Mouse (Mus musculus) hindbrain, embryonic 11.5 days (tissue): ENCODE data around the gene AB124611. TPM values are rescaled to one million over a fixed set of nuclear protein-coding genes. Genes with fewer than 3 reads are reported as not detected.

Source experiments
- ATAC-seq: fragments of 200-750 bp; cut with Nextera tagmentation; 2 replicates; pipeline ENCODE4 v1.8.0; 2017; ENCODE audit warnings: mild to moderate bottlenecking, moderate TSS enrichment, moderate library complexity; ENCODE audit not compliant: low FRiP score
- DNase-seq: peaks from one replicate; pipeline ENCODE4 v3.0.0-alpha.2; 2015; ENCODE audit warnings: low spot score
- H3K27ac ChIP-seq: fragments of 300-500 bp; sonication (generic); 2 replicates; pipeline ENCODE4 v1.5.1; 2014; ENCODE audit warnings: mild to moderate bottlenecking, low read depth, low read length
- H3K27me3 ChIP-seq: fragments of 300-500 bp; sonication (generic); 2 replicates; pipeline ENCODE4 v1.6.1; 2014; ENCODE audit warnings: mild to moderate bottlenecking, low read length, moderate library complexity, mixed read lengths; ENCODE audit not compliant: control insufficient read depth, insufficient read depth
- H3K36me3 ChIP-seq: fragments of 300-500 bp; sonication (generic); 2 replicates; pipeline ENCODE4 v1.6.1; 2014; ENCODE audit warnings: mild to moderate bottlenecking, low read length, moderate library complexity, mixed read lengths; ENCODE audit not compliant: control insufficient read depth, insufficient read depth
- H3K4me1 ChIP-seq: fragments of 300-500 bp; sonication (generic); replicated peaks from 2 replicates; pipeline ENCODE4 v1.6.1; 2014; ENCODE audit warnings: low read length, mixed read lengths; ENCODE audit not compliant: control insufficient read depth, insufficient read depth
- H3K4me2 ChIP-seq: fragments of 300-500 bp; sonication (generic); replicated peaks from 2 replicates; pipeline ENCODE4 v1.6.1; 2014; ENCODE audit warnings: mild to moderate bottlenecking, low read depth, low read length
- H3K4me3 ChIP-seq: fragments of 300-500 bp; sonication (generic); 2 replicates; pipeline ENCODE4 v1.5.1; 2014; ENCODE audit warnings: low read depth, low read length
- H3K9ac ChIP-seq: fragments of 300-500 bp; sonication (generic); 2 replicates; pipeline ENCODE4 v1.6.1; 2014; ENCODE audit warnings: low read depth, low read length
- H3K9me3 ChIP-seq: fragments of 300-500 bp; sonication (generic); 2 replicates; pipeline ENCODE4 v1.6.1; 2016; ENCODE audit warnings: low read length; ENCODE audit not compliant: control insufficient read depth
- whole genome bisulfite sequencing: fragments of 180-500 bp; shearing (Covaris S2); extraction: QIAGEN DNeasy Blood & Tissue Kit; methylation state at CpG from one replicate; pipeline ENCODE4 v1.1.7; 2014; 5-methylcytosine and 5-hydroxymethylcytosine counted together
- polyA plus RNA-seq: library from polyadenylated mRNA; unstranded; fragments of >200 nt; fragmentation: Nextera tagmentation; extraction: Ambion mirVana; gene quantifications from 2 replicates; pipeline ENCODE4 v1.2.1, GENCODE M21; 2014

Gene AB124611
- polyA plus RNA-seq, 1 experiment from 2014 or later: 5.3 TPM

DNA sequence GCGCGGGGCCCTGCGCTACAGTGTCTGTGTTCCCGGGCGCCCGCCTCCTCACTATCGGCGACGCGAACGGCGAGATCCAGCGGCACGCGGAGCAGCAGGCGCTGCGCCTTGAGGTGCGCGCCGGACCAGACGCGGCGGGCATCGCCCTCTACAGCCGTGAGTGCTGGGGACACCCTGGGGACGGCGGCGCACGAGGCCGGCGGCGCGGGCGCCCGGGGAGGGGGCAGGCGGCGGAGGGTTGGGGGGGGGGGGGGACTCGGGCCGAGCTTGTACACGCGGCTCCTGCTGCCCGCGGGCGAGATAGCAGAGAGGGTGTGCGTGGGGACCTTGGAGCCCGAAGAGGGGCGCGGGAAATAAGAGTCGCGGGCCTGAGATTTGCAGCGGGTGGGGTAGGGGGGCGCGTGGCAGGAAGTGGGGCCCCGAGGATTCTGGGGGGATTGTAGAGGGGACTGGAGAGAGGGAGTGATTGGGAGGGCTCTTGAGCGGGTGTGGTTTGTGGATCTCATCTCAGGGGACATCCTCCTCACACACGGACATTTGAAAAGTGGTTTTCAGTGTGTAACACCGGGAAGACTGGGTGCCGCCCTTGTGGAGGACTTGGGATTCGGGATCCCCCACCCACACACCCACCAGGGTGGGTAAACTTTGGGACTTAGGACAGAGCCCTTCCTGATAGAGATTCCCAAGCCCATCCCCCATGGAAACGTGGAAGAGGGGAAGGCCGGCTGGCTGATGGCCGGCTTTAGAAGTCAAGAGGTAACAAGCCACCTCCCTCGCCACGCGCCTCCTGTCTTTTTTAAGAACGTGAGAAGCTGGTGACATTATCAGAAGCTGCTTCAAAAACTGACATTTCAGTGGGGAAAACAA is 21.3 kb downstream of the AB124611 start:
- DNase-seq (peak; percentile 67), ATAC-seq (peak; percentile 37)
- Histone ChIP-seq H3K4me3 (peak overlapping the region; percentile 71), H3K4me2 (peak overlapping the region; percentile 74), H3K27me3 (no peaks in the 10 kb centered on the region), H3K4me1 (peaks cover 7% of the 10 kb centered on the region; the same call in 1 of the 2 replicates), H3K27ac (peak overlapping the region; percentile 99), H3K36me3 (0 out of 2 replicates have a peak, but pooled peaks cover 2% of the 10 kb centered on the region), H3K9ac (peak overlapping the region; percentile 97), H3K9me3 (no peaks in the 10 kb centered on the region)
- WGBS: under 1% methylated on average over 57 of the region's 66 CpGs

GRCm38 (mm10) chr9:21551049-21551448 is 25.1 kb downstream of the AB124611 start:
- H3K4me3 ChIP-seq: no peak overlapping the region
- ATAC-seq (no peak), DNase-seq (no peak)
- WGBS: 95% methylated on average over 2 of the region's 2 CpGs
- H3K36me3 ChIP-seq: 0 out of 2 replicates have a peak, but pooled peaks cover 3% of the 10 kb centered on the region
- H3K9ac ChIP-seq: no peak overlapping the region
- H3K4me1 ChIP-seq: peaks cover 4% of the 10 kb centered on the region; the same call in 1 of the 2 replicates
- no peaks in the 10 kb centered on the region for H3K9me3 ChIP-seq
- no peaks in the 10 kb centered on the region for H3K27me3 ChIP-seq
- no peak overlapping the region for H3K4me2 ChIP-seq
- no peak overlapping the region for H3K27ac ChIP-seq

- no peak overlapping the region for H3K9ac ChIP-seq
- no peaks in the 10 kb centered on the region for H3K9me3 ChIP-seq
- H3K36me3 ChIP-seq: 0 out of 2 replicates have a peak, but pooled peaks cover 5% of the 10 kb centered on the region
- no peak overlapping the region for H3K4me2 ChIP-seq
- no peaks in the 10 kb centered on the region for H3K27me3 ChIP-seq
- 93% methylated on average over 6 of the region's 6 CpGs for WGBS
- H3K27ac ChIP-seq: no peak overlapping the region
- H3K4me3 ChIP-seq: no peak overlapping the region
- ATAC-seq (no peak), DNase-seq (no peak)
- H3K4me1 ChIP-seq: no peaks in the 10 kb centered on the region
Observed at GRCm38 (mm10) chr9:21553607-21554273, 27.8 kb downstream of the AB124611 start.

DNA sequence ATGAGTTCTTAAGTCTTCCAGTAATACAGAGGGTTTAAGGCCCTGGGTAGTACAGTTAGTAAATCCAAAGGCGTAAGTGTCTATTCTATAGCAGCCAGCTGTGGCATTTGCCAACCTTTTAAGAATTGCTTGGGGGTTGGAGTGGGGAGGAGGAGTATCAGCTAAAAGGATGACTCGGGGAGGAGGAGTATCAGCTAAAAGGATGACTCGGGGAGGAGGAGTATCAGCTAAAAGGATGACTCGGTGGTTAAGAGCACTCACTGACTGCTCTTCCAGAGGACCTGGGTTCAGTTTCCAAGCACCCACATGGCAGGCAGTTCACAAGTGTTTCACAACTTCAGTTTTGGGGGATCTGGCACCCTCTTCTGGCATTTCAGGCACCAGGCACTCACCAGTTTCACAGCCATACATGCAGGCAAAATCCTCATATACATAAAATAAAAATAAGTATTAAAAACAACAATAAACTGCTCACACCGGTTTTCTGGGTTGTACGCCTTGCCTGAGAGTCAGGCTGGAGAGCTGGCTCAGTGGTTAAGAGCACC is 29.3 kb downstream of the AB124611 start:
- H3K27me3 ChIP-seq: no peaks in the 10 kb centered on the region
- ATAC-seq (no peak), DNase-seq (no peak)
- H3K4me1 ChIP-seq: no peaks in the 10 kb centered on the region
- WGBS: 87% methylated on average over 6 of the region's 6 CpGs
- H3K36me3 ChIP-seq: 0 out of 2 replicates have a peak, but pooled peaks cover 3% of the 10 kb centered on the region
- no peak overlapping the region for H3K9ac ChIP-seq
- H3K27ac ChIP-seq: no peak overlapping the region
- no peaks in the 10 kb centered on the region for H3K9me3 ChIP-seq
- H3K4me2 ChIP-seq: no peak overlapping the region
- H3K4me3 ChIP-seq: no peak overlapping the region

GRCm38 (mm10) chr9:21556996-21557395 is 31.0 kb downstream of the AB124611 start:
- Histone ChIP-seq H3K9ac (no peak overlapping the region), H3K4me2 (no peak overlapping the region), H3K4me1 (no peaks in the 10 kb centered on the region), H3K27ac (no peak overlapping the region), H3K27me3 (no peaks in the 10 kb centered on the region), H3K36me3 (0 out of 2 replicates have a peak, but pooled peaks cover 3% of the 10 kb centered on the region), H3K4me3 (no peak overlapping the region), H3K9me3 (no peaks in the 10 kb centered on the region)
- no peak for ATAC-seq
- no peak for DNase-seq
- 91% methylated on average over 2 of the region's 2 CpGs for WGBS

DNA sequence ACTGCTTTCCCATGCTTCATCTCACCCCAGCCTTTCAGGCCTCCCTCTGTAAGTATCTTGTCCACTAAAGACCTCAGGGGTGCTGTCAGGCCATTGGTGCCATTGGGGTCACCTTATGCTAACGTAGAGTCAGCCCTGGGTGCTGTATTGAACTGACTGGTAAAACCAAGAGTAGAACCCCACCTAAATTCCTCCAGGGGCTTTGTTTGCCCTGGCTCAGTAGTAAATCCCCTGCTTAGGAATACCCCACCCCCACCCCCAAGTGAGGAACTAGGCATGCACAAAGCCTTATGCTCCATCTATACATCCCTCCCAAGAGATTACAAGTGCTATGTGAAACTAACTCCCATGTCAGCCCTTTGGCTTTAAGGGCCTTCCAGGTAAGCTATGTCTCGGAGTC is 31.6 kb downstream of the AB124611 start:
- Histone ChIP-seq H3K4me2 (no peak overlapping the region), H3K4me3 (no peak overlapping the region), H3K9ac (no peak overlapping the region), H3K4me1 (no peaks in the 10 kb centered on the region), H3K9me3 (no peaks in the 10 kb centered on the region), H3K27me3 (no peaks in the 10 kb centered on the region), H3K36me3 (0 out of 2 replicates have a peak, but pooled peaks cover 3% of the 10 kb centered on the region), H3K27ac (no peak overlapping the region)
- ATAC-seq (no peak), DNase-seq (no peak)
- 85% methylated on average over 2 of the region's 2 CpGs for WGBS

DNA sequence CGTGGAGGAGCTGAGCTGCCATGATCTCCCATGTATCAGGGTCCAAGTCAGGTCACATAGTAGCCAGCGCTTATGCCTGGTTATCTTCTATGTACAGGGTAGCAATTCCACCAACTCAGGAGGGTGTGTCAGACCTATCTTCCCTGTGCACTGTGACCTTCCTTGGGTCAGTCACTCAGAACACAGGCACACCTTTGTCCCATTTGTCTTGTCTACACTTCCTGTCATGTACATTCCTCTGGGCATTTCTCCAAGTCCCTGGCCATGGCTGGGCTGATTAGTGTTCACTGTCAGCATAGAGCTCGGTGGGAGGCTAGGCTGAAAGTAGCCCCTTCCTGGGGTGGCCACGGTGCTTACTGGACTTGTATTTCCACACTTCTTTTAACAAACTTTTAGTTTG is 32.4 kb downstream of the AB124611 start:
- Histone ChIP-seq H3K9me3 (no peaks in the 10 kb centered on the region), H3K27ac (no peak overlapping the region), H3K9ac (no peak overlapping the region), H3K4me3 (no peak overlapping the region), H3K4me2 (no peak overlapping the region), H3K4me1 (no peaks in the 10 kb centered on the region), H3K36me3 (0 out of 2 replicates have a peak, but pooled peaks cover 3% of the 10 kb centered on the region), H3K27me3 (no peaks in the 10 kb centered on the region)
- DNase-seq: no peak
- ATAC-seq: no peak
- WGBS: 87% methylated on average over 4 of the region's 4 CpGs

DNA sequence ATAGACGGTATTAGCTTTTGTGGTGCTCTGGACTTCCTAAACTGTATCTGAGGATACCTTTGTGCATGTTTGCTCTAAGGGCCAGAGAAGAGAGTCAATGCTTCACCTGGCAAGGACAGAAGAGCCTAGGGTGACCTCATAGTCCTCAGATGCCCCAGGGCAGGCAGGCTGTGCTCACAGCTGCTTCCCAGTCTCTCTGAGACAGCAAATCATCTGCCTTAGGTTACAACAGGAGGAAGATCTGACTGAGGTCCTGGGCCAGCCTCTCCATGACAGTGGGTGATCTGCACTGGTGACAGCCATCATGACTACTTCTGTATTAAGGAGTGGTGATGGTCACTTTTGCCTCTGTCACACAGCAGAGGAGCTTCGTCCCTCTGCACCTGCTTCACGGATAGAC is 33.2 kb downstream of the AB124611 start:
- Histone ChIP-seq H3K27ac (no peak overlapping the region), H3K9ac (no peak overlapping the region), H3K36me3 (0 out of 2 replicates have a peak, but pooled peaks cover 3% of the 10 kb centered on the region), H3K9me3 (no peaks in the 10 kb centered on the region), H3K4me3 (no peak overlapping the region), H3K27me3 (no peaks in the 10 kb centered on the region), H3K4me1 (no peaks in the 10 kb centered on the region), H3K4me2 (no peak overlapping the region)
- WGBS: 95% methylated on average over 3 of the region's 3 CpGs
- no peak for ATAC-seq
- no peak for DNase-seq
